Mouse (Mus musculus) heart, adult 2 months (tissue): ENCODE measurements around the gene Emp1.

ENCODE experiments used
- CTCF ChIP-seq: fragments of 200-600 bp; IDR thresholded peaks from 2 replicates; pipeline ENCODE4 v1.8.1; 2022; ENCODE audit warnings: antibody characterized with exemption, mild to moderate bottlenecking, moderate library complexity
- EP300 ChIP-seq: fragments of 200-500 bp; IDR thresholded peaks from 2 replicates; pipeline ENCODE4 v1.6.1; 2011; ENCODE audit warnings: low read depth, low read length, control low read depth; ENCODE audit not compliant: insufficient read depth
- POLR2A ChIP-seq: fragments of 200-500 bp; IDR thresholded peaks from 2 replicates; pipeline ENCODE4 v1.6.1; 2011; ENCODE audit warnings: mild to moderate bottlenecking, low read depth, low read length, control low read depth; ENCODE audit not compliant: insufficient read depth

- no peak for TF ChIP-seq EP300
- TF ChIP-seq CTCF = no peak
- no peak for TF ChIP-seq POLR2A
Measured at GRCm38 (mm10) chr6:135395375-135395774, 33.0 kb downstream of the Emp1 start.
